Mouse (Mus musculus) kidney, adult 2 months (tissue): ENCODE measurements around the gene Rnf169. TPM values are rescaled to one million over a fixed set of nuclear protein-coding genes. Genes with fewer than 3 reads are reported as not detected.
"Not testable (repeated sequence)": the region's sequence is repeated elsewhere in the genome, so short reads cannot be mapped to it uniquely, and the experiment has no call there.

ENCODE experiments used
- DNase-seq: peaks from one replicate; pipeline ENCODE4 v3.0.0; 2021
- H3K27ac ChIP-seq: fragments of 200-500 bp; 2 replicates; pipeline ENCODE4 v1.5.1; 2012; ENCODE audit warnings: low read depth, low read length, control low read depth, inconsistent platforms; ENCODE audit not compliant: insufficient read depth
- H3K27me3 ChIP-seq: fragments of 200-500 bp; replicated peaks from 2 replicates; pipeline ENCODE4 v1.6.1; 2012; ENCODE audit warnings: mild to moderate bottlenecking, moderate library complexity, low read length, inconsistent platforms; ENCODE audit not compliant: control insufficient read depth, insufficient read depth
- H3K36me3 ChIP-seq: fragments of 200-500 bp; 2 replicates; pipeline ENCODE4 v1.6.1; 2012; ENCODE audit warnings: mild to moderate bottlenecking, moderate library complexity, low read length, inconsistent platforms; ENCODE audit not compliant: control insufficient read depth, insufficient read depth
- H3K4me1 ChIP-seq: fragments of 200-500 bp; 2 replicates; pipeline ENCODE4 v1.6.1; 2011; ENCODE audit warnings: low read length; ENCODE audit not compliant: control insufficient read depth, insufficient read depth
- H3K4me3 ChIP-seq: fragments of 200-500 bp; 2 replicates; pipeline ENCODE4 v1.5.1; 2011; ENCODE audit warnings: mild to moderate bottlenecking, low read depth, low read length, control low read depth; ENCODE audit not compliant: insufficient read depth
- CTCF ChIP-seq: fragments of 200-500 bp; conservative IDR thresholded peaks from 2 replicates; pipeline ENCODE4 v1.5.1; 2011; ENCODE audit warnings: low read depth, mild to moderate bottlenecking, control low read depth, low read length, moderate library complexity, mixed read lengths; ENCODE audit not compliant: insufficient read depth, insufficient read length
- POLR2A ChIP-seq: fragments of 200-500 bp; IDR thresholded peaks from one replicate; pipeline ENCODE4 v1.6.1; 2011; ENCODE audit warnings: low read depth, low read length, control low read depth
- WGBS: fragments of 180-500 bp; shearing (Covaris S2); methylation state at CpG from one replicate; pipeline ENCODE4 v1.1.7; 2018; 5-methylcytosine and 5-hydroxymethylcytosine counted together
- polyA plus RNA-seq: library from polyadenylated mRNA; depleted of rRNA; stranded (reverse); fragments of >200 nt; gene quantifications from 2 replicates; pipeline ENCODE4 v1.2.3, GENCODE M21; 2012

The Rnf169 gene
- polyA plus RNA-seq, 1 experiment: 5.7 TPM

DNA sequence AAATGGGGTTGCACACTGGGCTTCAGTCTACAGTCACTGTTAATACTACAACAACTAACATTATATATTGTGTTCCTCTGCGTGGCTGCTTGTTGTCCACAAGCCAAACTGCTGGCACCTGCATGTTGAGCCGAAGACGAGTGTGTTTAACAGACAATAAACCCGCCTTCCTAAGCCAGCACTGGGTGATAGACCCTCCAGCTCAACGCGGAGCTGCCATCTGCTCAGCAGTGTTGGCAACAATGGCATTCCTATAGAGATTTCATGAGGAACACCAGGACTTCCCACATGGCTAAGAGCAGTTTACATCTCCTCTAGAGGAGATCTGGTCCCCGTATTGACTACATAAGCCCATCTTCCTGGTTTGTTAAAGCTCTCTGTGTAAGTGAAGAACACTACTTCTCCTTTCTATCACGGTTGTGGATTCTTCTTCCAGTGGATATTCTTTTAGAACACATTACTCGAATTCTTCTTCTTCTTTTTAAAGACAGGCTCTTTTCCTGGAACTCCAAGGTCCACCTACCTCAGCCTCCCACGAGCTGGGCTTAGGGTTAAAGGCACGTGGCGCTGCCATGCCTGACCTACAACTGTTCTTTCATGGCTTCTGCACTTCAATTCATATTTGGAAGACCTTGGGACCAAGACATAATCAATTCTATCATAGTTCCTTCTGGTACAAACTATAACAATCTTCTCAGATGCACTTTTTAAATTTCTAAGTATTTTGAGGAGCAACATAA, 22.9 kb downstream of the Rnf169 start:
- TF ChIP-seq CTCF (no peak), POLR2A (no peak)
- H3K36me3 ChIP-seq: no peaks in the 10 kb centered on the region; the same call in 1 of the 2 replicates
- peak; percentile 88 for DNase-seq
- peaks cover 23% of the 10 kb centered on the region for H3K4me1 ChIP-seq
- no peak overlapping the region for H3K4me3 ChIP-seq
- WGBS: 55% methylated on average over 12 of the region's 12 CpGs
- no peak overlapping the region for H3K27ac ChIP-seq
- H3K27me3 ChIP-seq: no peaks in the 10 kb centered on the region

DNA sequence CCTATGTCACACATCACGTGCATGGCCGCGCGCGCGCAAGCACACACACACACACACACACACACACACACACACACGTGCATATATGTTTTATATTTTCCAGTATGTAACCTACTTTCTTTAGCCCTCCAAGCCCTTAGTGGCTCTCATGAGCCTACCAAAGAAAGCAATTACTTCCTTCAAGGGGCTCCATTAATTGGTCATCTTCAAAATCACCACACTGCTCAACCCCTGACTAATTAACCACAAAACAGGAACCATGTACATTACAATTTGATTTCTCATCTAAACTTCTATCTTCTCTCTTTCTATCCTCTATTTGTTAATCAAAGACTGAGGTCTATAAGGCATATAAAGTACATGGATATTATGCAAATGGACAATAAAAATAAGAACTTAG, 24.2 kb downstream of the Rnf169 start:
- no peak overlapping the region for H3K4me3 ChIP-seq
- H3K27ac ChIP-seq: no peak overlapping the region
- TF ChIP-seq POLR2A: no peak
- TF ChIP-seq CTCF: no peak
- H3K27me3 ChIP-seq: no peaks in the 10 kb centered on the region
- H3K36me3 ChIP-seq: no peaks in the 10 kb centered on the region; the same call in 1 of the 2 replicates
- peaks cover 12% of the 10 kb centered on the region for H3K4me1 ChIP-seq
- DNase-seq: no peak
- 97% methylated on average over 7 of the region's 7 CpGs for WGBS

DNA sequence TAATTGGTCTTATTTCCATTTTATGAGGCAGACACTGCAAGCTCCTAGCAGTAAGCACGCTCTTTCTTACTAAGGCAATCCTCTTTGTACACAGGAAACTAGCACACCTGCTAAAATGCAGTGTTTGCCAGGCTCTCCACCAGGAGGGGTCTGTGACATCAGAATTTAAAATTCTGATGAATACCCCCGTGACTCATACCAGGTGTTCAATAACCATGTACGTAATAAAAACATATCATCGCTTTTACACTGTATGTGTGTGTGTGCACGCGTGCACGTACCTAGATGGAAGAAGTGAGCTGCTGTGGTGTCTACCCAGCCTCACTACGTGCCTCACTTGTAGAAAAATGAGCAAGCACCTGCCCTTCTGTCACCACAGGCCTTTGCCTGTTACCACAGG, 26.0 kb downstream of the Rnf169 start:
- Histone ChIP-seq H3K27me3 (no peaks in the 10 kb centered on the region), H3K4me3 (no peak overlapping the region), H3K4me1 (peaks cover 8% of the 10 kb centered on the region; the same call in 1 of the 2 replicates), H3K36me3 (peaks cover 1% of the 10 kb centered on the region; the same call in 1 of the 2 replicates), H3K27ac (no peak overlapping the region)
- WGBS: 85% methylated on average over 8 of the region's 8 CpGs
- no peak for DNase-seq
- TF ChIP-seq CTCF: no peak
- TF ChIP-seq POLR2A: no peak

DNA sequence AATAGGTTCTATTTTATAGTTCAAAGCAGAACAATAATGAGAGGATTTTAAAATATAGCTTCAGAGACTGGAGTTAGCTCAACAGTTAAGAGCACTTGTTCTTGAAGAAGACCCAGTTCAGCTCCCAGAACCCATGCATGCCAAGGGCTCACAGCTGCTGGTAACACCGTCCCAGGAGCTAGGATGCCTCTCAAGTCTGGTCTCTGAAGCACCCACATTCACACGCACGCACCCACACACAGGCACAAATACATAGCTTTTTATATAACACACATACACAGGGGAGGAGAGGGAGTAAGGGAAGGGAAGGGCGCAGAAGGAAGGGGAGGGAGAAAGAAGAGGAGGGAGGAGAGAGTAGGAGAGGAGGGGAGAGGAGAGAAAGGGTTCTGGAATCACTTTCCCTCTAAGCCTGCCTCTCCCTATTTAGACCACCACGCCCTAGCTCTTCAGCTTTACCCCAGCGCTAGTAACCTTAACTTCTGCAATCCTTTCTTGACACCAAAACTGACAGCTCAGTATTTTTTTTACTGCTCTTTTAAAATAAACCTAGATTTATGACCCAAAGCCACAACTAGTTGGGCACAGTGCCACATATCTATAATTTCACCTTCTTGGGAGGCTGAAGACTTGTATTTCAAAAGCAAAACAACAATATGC, 26.7 kb downstream of the Rnf169 start:
- DNase-seq: no peak
- WGBS: 66% methylated on average over 6 of the region's 6 CpGs
- Histone ChIP-seq H3K36me3 (peaks cover 1% of the 10 kb centered on the region; the same call in 1 of the 2 replicates), H3K4me3 (no peak overlapping the region), H3K27me3 (no peaks in the 10 kb centered on the region), H3K4me1 (peaks cover 8% of the 10 kb centered on the region; the same call in 1 of the 2 replicates), H3K27ac (no peak overlapping the region)
- TF ChIP-seq CTCF (no peak), POLR2A (no peak)

DNA sequence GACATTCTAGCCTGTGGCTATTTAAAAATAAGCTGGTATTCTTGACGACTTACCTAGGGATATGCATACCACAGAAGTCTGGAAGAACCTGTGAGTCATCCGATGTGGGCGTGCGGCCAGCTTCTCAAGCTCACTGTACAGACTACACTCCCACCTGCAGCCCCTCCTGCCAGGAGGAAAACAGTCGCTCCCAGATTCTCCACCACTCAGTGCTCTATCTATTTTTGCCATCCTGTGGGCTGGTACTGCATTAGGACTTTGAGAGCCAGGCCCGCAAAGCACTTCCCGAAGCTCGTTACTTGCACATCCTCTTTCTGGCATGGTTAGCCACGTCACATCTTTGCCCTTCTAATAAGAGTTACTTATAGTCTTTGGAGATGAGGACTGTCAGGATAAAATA, 32.9 kb downstream of the Rnf169 start:
- Histone ChIP-seq H3K4me3 (no peak overlapping the region), H3K27me3 (no peaks in the 10 kb centered on the region), H3K27ac (no peak overlapping the region), H3K4me1 (no peaks in the 10 kb centered on the region), H3K36me3 (peaks cover 1% of the 10 kb centered on the region; the same call in 1 of the 2 replicates)
- no peak for TF ChIP-seq POLR2A
- no peak for TF ChIP-seq CTCF
- WGBS: 80% methylated on average over 9 of the region's 9 CpGs
- DNase-seq: no peak

DNA sequence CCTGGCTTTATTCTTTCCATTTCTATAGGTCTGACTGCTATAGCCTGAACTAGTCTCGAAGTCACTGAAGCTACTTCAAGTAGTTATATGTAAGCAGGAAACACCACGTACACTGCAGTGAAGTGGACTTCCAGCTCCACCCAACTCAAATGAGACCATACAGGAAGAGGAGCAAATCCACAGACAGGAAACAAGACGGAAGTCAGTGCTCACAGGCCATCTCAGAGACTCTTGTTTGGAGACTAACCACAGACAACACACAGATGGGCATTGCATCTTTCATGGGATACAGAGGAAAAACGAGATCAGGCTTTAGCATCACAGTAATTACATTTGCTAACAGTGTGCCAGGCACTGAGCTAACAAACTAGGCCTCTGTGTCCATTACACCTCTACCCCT, 33.9 kb downstream of the Rnf169 start:
- Histone ChIP-seq H3K27me3 (no peaks in the 10 kb centered on the region), H3K4me3 (no peak overlapping the region), H3K36me3 (peaks cover 1% of the 10 kb centered on the region; the same call in 1 of the 2 replicates), H3K27ac (no peak overlapping the region), H3K4me1 (no peaks in the 10 kb centered on the region)
- TF ChIP-seq POLR2A (no peak), CTCF (no peak)
- 84% methylated on average over 4 of the region's 4 CpGs for WGBS
- DNase-seq: no peak

DNA sequence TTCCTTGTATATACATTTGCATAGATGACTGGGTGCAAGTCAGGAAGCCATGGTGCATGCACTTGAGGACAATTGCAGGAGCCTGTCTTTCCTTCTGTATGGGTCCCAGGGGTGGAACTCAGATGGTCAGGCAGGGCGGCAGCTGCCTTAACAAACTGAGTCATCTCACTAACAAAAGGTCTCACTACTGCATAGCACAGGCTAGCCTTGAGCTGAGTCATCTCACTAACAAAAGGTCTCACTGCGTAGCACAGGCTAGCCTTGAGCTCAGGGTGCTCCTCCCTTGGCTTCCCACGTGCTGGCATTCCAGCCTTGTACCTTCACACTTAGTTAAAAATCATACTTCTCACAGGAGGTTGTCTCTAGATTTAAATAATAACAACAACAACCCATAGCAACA, 34.3 kb downstream of the Rnf169 start:
- no peaks in the 10 kb centered on the region for H3K4me1 ChIP-seq
- H3K27me3 ChIP-seq: no peaks in the 10 kb centered on the region
- DNase-seq: no peak
- no peak overlapping the region for H3K27ac ChIP-seq
- peaks cover 1% of the 10 kb centered on the region; the same call in 1 of the 2 replicates for H3K36me3 ChIP-seq
- TF ChIP-seq POLR2A (no peak), CTCF (no peak)
- H3K4me3 ChIP-seq: no peak overlapping the region
- over 99% methylated on average over 3 of the region's 3 CpGs for WGBS

DNA sequence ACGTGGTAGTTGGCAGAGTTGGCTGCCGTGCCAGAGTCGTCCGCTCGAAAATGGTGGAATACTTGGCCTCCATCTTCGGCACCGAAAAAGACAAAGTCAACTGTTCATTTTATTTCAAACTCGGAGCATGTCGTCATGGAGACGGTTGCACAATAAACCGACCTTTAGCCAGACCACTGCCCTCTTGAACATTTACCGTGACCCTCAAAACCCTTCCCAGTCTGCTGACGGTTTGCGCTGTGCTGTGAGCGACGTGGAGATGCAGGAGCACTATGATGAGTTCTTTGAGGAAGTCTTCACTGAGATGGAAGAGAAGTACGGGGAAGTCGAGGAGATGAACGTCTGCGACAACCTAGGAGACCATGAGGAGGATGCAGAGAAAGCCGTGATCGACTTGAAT, 35.2 kb downstream of the Rnf169 start:
- H3K27me3 ChIP-seq, H3K36me3 ChIP-seq, H3K4me3 ChIP-seq, H3K27ac ChIP-seq, H3K4me1 ChIP-seq: not testable (repeated sequence)
- WGBS: 81% methylated on average over 22 of the region's 22 CpGs
- DNase-seq: peak; percentile 33
